Mouse (Mus musculus): Measurements from ENCODE around the gene Abhd17c.
"Not testable (repeated sequence)": the region's sequence is repeated elsewhere in the genome, so short reads cannot be mapped to it uniquely, and the experiment has no call there.

Gene Abhd17c

DNA sequence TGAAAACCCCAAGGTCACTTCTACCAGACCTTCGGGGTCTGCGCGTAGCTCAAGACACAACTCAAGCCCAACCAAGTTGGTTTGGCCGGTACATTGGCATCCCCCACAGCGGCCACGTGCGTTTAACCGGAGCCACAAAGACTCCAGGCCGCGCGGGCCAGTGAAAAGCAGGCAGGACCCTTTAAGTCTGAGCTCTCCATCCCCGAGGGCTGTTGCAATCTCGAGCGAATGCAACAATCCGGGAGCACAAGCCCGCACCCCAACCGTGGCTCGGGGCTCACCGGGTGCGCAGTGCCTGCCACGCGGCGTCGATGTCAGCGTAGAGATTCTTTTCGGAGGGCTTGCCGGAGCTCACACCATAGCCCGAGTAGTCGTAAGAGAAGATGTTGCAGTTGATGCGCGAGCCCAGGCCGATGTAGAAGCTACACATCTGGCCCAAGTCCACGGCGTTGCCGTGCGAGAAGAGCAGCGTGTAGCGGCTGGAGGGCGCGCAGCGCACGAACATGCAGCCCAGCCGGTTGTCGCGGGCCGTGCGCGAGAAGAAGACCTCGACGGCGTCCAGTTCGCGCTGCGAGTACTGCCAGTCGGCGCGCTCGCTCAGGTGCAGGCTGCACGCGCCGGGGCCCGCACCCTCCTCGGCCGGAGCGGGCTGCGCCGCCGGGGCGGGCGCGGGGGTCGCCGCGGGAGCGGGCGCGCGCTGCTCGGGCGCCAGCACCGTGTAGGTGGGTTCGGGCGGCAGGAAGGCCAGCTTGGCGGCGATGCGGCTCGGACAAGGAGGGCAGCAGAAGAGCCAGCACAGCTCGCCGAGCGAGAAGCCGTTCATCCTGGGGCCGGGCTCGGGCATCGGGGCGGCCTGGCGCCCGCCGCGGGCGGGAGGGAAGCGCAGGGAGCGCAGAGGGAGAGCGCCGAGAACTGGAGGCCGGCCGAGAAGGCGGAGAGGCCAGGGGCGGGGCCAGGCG, at the start of gene Abhd17c:
TSS of gene Abhd17c (minus strand) at position 893 of the 959 bp plus-strand sequence.
- in situ Hi-C loops (cut with MboI, MseI), result loop anchor here (10.0 kb wide), 1 partner anchor 534 kb away; the partner anchor contains the start of gene Zfand6

DNA sequence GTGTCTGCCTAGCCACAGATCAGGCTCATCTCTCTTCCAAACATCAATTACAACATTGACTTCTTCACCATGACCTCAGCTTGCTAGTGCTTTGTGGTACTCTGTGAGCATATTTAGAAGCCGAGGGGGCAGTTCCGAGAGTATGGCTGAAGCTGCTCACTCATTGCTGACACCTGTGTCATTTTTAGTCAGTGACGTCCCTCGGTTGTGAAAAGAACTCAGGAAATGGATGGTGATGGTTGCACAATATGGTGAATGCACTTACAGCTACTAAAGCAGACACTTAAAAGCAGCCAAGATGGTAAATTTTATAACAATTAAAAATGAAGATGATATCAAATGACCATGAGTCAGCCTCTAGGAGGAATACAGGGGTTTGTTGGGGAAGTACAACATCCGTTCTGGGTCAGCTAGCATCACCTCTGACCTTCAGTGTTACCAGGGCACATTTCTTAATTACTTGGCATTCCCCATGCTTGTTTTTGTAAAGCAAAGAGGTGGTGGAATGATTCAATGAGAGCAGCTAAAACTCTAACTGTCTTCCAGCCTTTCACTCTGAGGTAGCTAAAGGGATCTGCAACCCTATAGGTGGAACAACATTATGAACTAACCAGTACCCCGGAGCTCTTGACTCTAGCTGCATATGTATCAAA, 45.6 kb upstream of the Abhd17c start:
- in situ Hi-C loops (cut with MboI, MseI), result loop anchor here (5.0 kb wide), 1 partner anchor 80 kb away; no protein-coding TSS in a partner anchor

DNA sequence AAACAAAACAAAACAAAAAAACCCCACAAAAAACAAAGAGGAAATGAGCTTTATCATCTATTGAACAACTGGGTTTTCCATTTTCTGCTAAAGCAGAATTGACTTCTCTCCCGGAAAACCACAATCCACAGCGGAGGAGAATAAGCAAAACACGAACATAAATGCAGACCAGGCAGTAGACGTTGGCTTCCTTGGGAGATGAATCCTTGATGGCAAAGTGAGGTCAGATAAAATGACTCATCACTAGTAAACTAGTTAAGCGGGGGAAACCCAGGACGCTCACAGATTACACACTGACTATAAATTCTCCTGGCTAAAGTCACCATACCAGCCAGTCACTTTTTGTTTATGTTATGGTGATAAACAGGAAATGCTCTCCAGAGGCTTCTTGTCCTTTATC, 44.5 kb upstream of the Abhd17c start:
- in situ Hi-C loops (cut with MboI, MseI), result loop anchor here (5.0 kb wide), 1 partner anchor 79 kb away; no protein-coding TSS in a partner anchor

DNA sequence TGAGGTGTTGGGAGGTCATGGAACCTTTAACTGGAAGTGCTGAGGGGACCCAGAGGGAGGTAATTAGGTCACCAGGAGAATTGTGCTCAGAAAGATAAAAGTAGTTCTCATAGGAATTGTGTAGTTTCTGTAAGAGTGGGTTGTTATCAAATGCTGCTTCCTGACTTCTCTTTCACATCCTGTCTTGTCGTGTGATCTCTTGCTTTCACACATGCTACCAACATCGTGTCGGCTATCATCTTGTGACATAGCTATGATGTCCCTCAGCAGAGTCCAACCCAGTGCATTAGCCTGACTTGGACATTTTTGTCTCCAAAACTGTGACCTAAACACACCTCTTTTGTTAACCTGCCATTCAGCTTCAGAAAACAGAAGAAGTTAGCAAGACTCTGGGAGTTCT, 40.6 kb upstream of the Abhd17c start:
- in situ Hi-C loops (cut with MboI, MseI), result no loop called here

DNA sequence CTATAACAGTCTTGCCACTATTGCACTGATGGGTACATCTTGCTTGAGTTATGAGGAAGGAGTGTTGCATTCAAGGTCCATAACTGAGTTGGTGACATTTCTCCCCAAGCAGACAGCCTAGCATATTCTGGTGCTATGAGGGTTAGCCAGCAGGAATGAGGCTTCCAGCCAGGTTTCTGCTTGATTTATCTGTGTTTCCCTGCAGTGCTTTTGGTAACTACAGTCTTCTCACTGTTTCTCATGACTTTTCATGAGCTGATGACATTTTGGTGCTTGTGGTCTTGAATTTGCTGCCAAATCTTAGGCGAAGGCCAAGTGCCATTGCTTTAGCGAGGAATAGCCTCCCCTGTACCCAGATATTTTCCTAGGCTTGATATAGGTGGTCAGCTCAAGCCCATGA, 39.8 kb upstream of the Abhd17c start:
- in situ Hi-C loops (cut with MboI, MseI), result no loop called here

DNA sequence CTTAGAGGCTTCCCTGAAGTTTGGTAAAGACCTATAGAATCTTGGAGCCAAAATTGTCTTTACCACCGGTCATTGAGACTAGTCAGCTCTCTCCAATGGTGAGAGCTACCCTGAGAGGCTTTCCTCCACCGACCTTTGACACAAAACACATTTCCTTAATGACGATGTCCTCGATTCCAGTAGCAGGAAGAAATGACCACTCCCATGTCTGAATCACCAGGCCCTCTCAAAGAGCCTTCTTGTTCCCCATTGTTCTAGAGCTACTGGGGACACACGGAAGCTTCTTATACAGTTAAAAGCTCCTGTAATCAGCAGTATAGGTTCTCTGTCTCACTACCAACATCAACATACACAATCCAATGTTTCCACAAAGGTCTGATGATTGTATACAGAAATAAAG, 36.5 kb upstream of the Abhd17c start:
- in situ Hi-C loops (cut with MboI, MseI), result no loop called here

DNA sequence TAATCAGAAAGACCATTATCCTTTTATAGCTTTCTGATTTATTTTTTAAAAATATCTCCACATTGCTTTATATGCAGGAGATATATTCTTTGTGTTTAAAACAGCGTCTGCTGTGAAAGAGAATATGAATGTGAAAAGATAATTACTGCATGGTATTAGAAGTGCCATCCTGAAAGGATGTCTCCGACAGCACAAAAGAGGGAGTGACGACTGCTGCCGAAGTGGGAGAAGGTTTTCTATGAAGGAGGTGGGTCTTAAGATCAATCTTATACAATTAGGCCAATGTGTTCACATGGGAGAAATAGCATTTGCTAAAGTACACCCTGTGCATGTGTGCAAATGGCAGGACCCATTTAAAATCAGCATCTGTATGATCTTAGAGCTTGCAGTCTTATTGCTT, 33.5 kb upstream of the Abhd17c start:
- in situ Hi-C loops (cut with MboI, MseI), result no loop called here

DNA sequence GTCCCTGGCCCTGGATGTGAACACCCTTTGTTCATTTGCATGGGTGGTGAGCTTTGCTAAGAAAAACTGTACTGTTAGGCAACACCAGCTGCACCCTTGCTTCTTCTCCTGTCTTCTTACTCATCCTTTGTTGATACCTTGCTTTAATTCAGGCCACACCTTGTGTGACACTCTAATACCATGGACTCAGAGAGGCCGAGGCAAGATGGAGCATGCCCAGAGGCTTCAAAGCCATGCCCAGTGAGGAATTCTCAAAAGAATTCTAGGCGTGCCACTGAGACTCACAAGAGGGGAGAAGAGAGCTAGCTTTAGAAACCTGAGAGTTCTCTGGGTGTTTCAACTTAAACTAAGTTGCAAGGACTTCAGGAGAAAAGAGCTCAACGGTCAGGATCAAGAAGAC, 33.0 kb upstream of the Abhd17c start:
- in situ Hi-C loops (cut with MboI, MseI), result no loop called here

DNA sequence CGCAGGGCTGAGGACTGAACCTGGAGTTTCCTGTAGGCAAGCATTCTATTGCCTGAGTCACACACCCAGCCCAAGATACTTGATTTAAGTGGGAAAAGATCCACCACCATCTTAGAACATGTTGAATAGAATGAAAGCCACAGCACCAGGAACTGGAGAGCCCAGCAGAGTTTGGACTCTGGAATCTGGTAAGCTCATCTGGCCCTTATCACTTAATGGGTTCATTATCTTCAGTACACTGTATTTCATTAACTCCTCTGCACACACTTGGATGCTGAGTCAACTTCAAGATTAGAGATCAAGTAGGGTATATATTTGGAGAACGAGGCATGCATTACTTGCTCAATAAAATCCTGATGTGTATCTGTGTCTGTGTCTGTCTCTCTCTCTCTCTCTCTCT, 27.1 kb upstream of the Abhd17c start:
- in situ Hi-C loops (cut with MboI, MseI), result not testable (repeated sequence)

DNA sequence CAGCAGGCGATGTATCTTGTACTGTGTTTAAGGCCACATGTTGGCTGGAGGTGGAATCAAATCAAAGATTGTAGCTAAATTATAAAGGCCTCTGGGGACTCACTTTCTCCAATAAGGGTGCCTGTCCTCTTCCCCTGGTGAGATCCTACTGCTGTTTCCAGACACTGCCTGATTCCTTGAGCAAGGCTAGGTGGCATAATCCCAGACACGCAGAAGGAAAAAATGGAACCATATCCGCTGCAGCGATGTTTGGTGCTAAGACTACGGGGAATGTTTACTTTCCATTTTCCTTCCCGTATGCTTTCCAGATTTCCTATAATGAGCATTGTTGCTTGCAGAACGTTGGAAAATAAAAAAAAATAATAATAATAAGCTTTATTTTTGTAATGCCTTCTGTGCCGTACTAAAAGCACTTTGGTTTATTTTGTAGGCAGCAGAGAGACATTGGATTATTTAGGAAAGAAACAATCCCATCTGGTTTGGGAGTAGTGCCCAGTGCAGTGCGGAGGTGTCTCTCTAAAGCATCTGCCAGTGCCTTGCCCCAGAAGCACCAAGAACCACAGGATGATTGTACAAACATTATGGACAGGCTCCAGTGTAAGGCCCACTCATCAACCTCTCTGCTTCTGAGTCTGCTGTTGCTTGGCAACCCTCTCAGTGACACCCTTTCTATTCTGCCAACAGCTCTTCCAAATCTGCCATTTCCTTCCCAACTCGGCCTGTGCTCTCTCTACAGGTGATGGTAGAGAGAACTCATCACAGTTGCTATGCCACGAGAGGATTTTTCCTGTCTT, 23.2 kb upstream of the Abhd17c start:
- in situ Hi-C loops (cut with MboI, MseI), result no loop called here

DNA sequence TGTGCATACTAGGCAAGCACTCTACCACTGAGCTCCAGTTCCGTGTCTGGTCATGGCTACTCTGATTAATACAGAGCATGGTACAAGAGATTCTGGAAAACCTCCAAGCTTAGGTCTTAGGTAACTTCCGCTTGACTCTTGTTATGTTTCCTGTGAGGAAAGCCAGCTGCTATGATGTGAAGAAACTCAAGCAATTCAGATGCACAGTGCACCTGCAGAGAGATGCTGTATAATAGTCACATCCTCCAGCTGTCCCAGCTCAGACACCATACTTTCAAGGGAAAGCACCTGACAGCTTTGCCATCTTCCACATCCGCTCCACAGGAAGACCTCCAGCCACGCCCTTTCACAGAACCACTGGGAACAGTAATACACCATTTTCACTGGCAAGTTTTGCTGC, 21.7 kb upstream of the Abhd17c start:
- in situ Hi-C loops (cut with MboI, MseI), result no loop called here

DNA sequence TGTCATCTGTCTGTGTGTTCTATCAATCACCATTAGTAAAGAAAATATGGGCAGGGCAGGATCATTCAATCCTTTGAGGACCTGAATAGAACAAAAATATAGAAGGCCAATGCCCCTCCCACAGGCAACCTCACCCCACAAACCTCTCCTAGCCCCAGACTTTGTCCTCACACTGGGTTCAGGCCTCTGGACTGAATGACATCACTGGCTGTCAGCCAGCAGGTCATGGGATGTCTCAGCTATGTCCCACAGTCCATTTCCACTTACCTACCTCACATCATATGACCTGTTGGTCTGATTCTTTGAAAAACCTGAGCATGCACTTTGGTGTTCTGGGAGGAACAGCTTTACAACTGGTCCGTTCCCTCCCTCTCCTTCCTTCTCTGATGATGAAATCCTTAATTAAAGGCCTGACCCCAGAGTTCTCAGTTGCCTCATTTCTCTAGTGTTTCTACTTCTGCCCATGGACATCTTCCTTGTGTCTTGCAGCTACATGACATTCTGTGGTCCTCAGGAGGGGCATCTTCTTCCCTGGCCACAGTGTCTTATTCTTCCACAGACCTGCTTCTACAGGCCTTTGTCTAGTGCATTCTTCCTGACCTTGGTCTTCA, 19.6 kb upstream of the Abhd17c start:
- in situ Hi-C loops (cut with MboI, MseI), result no loop called here

DNA sequence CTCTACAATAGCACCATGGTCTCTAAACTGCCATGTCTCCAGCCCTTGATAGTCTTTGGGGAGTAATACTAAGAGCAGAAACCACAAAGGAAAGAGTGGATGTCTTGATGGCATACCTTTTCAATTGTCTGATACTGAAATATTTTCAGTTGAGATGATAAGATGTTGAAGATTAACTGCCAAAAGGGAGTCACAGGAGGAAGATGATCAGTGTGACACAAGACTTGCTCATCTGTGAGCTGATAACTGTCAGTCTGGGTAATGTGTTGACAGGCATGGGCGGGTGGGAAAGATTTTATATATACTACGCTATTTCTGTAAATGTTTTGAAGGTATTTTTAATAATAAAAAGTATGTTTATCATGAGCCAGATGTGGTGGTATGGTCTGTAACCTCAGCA, 16.7 kb upstream of the Abhd17c start:
- in situ Hi-C loops (cut with MboI, MseI), result no loop called here

DNA sequence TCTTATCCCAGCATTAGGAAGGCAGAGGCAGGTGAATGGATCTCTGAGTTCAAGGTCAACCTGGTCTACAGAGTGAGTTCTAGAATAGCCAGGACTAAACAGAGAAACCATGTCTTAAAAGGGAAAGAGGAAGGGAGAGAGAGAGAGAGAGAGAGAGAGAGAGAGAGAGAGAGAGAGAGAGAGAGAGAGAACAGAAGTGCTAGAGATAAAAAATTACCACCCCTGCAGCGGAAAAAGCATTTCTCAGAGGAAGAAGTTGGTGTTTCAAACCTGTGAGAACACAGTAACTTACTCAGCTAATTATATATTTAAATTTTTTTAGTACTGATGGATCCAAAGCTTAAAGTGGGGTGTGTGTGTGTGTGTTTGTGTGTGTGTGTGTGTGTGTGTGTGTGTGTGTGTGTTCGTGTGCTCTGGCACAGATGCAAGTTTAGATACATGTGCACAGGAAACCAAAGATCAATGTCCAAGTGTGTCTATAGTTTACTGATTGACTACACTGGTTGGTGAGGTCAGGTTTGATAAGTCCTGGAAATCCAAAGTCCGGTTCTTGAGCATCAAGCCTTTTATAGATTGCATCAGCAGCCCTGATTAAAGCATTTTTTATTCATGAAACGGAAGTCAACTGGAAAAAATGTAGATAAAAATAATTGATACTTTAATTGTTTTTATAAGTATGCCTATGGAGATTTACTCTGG, 15.2 kb upstream of the Abhd17c start:
- in situ Hi-C loops (cut with MboI, MseI), result no loop called here

DNA sequence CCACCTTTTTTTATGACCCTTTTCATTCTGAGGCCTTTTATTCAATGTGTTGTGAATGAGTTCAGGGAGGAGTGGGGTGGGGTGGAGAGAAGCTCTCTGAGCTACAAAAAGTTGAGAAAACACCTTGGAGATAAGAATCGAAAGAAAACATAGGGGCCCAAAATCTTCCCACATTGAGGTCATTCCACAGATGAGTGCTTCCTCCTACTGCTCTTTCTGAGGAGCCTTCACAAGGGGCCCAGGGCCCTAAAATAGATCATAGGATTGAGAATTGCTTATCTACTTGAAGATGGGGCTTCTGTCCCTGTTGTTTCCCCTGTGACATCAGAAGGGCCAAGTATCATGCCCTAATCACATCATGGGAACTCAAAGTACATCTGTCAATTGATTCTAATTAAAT, 14.3 kb upstream of the Abhd17c start:
- in situ Hi-C loops (cut with MboI, MseI), result no loop called here

DNA sequence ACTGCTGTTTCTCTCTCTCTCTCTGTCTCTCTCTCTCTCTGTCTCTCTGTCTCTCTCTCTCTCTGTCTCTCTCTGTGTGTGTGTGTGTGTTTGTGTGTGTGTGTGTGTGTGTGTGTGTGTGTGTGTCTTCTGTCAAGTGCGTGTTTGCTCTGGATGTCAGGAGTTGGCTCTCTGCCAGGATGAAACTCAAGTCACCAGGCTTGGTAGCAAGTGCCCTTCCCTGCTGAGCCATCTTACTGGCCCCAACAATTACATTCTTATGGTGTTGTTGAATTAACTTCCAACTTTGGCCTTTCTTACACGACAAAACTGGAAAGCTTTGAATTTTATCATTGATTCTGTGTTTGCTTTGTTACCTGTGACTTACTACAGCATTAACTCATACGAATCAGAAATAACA, 13.6 kb upstream of the Abhd17c start:
- in situ Hi-C loops (cut with MboI, MseI), result no loop called here

DNA sequence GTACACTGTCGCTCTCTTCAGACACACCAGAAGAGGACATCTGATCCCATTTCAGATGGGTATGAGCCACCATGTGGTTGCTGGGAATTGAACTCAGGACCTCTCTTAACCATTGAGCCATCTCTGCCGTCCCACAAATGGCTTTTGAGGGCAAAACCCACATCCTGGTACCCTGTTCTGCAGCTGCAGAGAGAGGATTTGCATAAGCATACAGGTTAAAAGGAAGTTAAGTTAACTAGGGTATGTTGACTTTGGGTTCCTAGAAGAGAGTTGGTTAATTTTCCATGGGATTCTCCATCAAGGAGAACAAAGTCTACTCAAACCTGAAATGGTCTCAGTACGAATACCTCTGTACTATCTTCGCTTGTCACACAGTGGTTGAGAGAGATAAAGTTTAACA, 13.2 kb upstream of the Abhd17c start:
- in situ Hi-C loops (cut with MboI, MseI), result no loop called here

DNA sequence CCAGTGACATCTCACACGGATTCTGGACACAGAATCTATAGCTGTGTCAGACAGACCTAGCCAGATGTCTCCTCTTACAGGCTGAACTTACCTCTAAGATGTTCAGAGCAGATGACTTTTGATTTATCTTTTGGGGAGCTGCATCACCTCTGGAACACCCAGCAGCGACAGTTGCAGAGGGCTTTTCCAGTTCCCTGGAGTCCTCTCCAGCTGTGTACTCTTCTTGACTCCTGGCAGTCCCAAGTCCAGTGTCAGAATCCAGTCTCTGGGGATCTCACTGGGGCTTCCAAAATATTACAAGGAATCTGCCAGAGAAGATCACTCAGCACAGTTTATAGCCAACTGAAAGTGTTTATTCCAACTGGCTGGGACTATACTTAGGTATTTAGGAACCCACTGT, 12.7 kb upstream of the Abhd17c start:
- in situ Hi-C loops (cut with MboI, MseI), result no loop called here

DNA sequence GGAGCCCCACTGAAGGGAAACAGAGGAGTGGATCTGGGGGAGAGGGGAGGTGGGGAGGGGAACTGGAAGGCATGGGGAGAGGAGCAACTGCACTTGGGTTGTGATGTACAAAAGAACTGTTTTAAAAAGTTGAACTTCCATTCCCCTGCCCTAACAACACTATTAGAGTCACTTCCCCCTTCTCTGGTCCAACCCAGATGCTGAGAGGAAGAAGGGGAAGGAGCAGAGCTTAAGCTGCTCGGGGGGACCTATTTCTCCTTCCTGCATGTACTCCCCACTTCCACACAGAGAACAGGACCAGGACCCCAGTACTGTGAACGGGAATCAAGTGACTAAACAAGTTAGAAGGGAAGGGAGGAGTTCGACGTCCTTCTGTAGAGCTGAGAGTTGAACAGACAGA, 11.9 kb upstream of the Abhd17c start:
- in situ Hi-C loops (cut with MboI, MseI), result no loop called here

DNA sequence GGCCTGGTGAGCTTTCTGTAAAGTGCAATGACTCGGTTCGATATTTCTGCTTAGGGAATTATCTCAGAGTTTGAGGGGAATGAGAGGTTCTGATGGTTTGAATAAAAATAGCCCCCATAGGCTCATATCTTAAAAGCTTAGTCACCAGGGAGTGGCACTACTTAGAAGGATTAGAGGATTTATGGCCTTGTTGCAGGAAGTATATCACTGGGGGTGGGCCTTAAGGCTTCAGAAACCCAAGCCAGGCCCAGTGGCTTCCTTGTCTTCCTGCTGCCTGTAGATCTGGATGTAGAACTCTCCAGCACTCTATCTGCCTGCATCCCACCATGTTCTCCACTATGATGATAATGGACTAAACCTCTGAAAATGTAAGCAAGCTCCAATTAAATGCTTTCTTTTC, 7.7 kb upstream of the Abhd17c start:
- in situ Hi-C loops (cut with MboI, MseI), result loop anchor here (10.0 kb wide), 1 partner anchor 525 kb away; the partner anchor contains the start of gene Zfand6

DNA sequence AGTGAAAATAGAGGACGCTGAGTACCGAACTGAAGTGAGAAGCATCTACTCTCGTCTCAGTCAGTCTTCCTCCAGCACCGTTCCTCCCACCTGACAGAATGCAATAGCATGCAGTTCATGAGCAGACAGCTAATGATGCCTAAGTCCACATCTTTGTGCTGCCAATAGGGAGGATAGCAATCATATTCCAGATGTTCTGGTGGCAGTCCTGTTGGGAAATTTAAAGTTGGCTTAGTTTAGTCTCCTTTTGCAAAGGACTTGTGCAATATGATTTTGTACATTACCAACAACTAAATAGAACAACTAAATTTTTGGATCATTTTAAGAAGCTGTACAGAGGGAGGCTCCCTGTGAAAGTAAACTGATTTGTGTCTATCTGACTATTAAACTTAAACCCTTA, 2.1 kb upstream of the Abhd17c start:
- in situ Hi-C loops (cut with MboI, MseI), result loop anchor here (10.0 kb wide), 1 partner anchor 531 kb away; the partner anchor contains the start of gene Zfand6

Data from T-helper 1 cell (primary cell).